Mouse (Mus musculus) liver, embryonic 14 days (tissue): ENCODE data around the gene 4930402H24Rik. TPM values are rescaled to one million over a fixed set of nuclear protein-coding genes. Genes with fewer than 3 reads are reported as not detected.

Experiments used
- polyA plus RNA-seq: library from polyadenylated mRNA; depleted of rRNA; stranded (reverse); fragments of >200 nt; gene quantifications from 2 replicates; pipeline ENCODE4 v1.2.3, GENCODE M21; 2012; rRNA removed

The 4930402H24Rik gene
- polyA plus RNA-seq = 4.0 and 4.6 TPM in 2 replicates

DNA sequence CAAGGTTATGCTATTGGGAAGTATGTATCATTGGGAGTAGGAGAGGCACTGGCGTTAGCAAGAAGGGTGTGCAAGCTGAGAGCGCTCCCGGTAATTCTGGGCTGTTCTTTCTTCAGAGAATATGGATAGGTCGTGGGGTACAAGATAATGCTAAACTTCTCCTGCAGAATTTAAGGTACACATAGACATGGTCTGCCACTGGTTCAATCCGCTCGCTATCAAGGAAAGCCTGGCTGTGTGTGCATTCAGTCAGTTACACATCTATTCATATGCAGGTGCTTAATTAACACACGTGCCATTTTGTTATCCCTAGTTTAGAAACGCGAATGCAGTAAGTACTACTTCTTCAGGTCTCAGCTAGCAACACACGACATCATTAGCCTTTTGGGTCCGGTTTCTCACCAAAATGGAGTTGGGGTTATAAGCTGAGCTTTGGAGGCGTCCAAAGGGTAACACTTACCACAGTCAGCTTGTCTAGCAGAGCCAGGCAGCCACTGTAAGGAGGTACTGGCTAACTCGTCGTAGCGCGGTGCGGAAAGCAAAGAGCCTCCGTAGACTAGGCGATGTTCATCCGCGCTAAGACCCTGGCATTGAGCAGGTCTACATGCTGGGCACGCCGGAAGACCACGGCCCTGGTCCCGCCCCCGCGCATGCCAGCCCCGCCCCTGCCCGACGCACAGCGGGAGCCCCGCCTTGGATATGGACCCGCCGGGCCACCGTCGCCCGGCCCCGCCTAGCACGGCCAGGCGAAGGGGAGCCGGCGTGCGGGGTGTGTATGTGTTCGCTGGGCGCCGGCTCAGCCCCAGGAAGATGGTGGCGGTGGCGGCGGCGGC, at the start of gene 4930402H24Rik, which contains the start of gene Atrn:
Gene 4930402H24Rik, minus strand, starts transcription at position 656 of the 833 bp plus-strand sequence.
Gene Atrn, plus strand, starts transcription at position 745 of the 833 bp plus-strand sequence.

DNA sequence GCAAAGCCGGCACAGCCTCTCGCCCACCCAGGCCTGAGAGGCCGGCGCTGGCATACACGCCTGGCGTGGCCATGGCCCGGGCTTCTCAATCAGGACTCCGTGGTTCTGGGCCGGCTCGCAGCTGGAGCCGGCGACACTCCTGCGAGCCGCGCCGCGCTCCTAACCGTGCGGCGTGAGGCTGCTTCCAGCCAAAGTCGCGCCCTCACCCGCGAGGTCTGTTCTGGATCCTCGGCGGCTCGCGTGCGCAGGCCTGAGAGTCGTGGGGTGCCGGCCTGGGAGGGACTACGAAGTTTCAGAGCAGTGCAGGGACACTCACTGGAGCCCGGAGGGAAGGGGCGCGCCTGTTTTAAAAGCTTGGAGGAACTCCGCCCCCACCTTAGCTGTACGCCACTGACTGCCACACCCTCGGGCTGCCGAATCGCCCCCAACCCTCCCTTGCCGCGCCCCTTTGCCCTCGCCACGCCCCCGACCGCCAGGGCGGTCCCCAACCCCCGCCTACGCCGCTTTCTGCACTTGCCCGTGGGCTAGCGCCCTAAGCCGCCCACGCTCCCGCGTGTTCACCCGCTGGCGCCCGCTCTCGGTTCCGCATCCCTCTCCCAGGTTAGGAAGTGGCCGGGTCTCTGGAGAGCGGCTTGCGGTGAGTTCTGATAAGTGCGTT, 208.9 kb downstream of the 4930402H24Rik start, which contains the start of gene Slc4a11:
Gene Slc4a11, minus strand, starts transcription at position 367 of the 658 bp plus-strand sequence.

DNA sequence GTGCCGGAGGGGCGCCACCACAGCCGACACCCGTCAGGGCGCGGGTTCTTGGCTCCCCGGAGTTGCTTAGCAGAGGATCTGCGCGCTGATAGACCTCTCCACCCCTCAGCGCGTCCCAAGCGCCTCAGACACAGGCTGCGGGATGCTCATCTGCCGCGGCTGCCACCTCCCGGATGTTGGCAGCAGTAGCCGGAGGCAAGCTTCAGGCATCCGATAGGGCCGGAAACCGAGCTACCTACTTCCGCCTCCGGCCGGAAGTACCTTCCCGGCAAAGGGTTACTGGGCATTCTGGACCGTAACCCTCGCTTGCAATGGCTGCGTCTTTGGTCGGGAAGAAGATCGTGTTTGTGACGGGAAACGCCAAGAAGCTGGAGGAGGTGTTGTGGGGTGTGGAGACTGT, 238.6 kb downstream of the 4930402H24Rik start, which contains the start of gene Itpa:
Gene Itpa, plus strand, starts transcription at position 52 of the 400 bp plus-strand sequence.

DNA sequence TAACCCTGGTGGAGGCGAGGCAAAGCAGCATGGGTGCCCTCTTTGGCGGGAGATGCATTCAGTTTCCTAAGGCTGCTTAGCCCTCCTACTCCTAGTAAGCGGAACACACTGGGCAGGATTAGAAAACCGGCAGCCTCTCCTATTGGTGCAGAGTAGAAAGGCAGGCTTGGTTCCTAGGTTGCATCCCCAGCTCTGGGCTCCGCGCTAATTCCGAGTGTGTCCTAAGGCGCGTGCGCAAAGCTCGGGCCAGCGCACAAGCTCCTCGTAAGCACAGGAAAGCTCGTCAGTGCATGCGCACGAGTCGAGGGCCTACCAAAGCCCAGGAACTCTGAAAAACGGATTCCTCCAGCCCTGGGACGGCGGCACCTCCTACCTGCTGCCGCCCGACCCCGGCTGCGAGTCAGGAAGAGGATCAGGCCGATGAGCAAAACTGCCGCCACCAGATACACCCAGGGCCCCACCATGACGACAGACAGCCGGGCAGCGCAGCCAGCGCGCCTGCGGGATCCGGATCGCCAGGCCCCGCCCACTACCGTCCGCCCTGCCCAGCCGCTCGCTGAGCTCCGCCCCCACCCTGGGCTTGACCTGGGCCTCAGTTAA, 242.0 kb downstream of the 4930402H24Rik start, which contains the start of gene Ddrgk1:
Gene Ddrgk1, minus strand, starts transcription at position 558 of the 600 bp plus-strand sequence.

Other genes starting within 250 kb of the 4930402H24Rik start
- gene Ddrgk1, start 241.7 kb downstream of the 4930402H24Rik start, polyA plus RNA-seq = 30.3 and 31.8 TPM in 2 replicates
- 33.9 and 42.0 TPM in 2 replicates for gene Itpa, start 238.8 kb downstream of the 4930402H24Rik start, polyA plus RNA-seq
- gene Slc4a11, start 208.9 kb downstream of the 4930402H24Rik start, polyA plus RNA-seq = 0.07 and 0.13 TPM in 2 replicates
- gene Atrn, start 89 bp upstream of the 4930402H24Rik start, polyA plus RNA-seq = 2.9 and 3.9 TPM in 2 replicates
- gene Gfra4, start 136.7 kb upstream of the 4930402H24Rik start, polyA plus RNA-seq = 0.22 and 0.55 TPM in 2 replicates
- 0.37 and 0.72 TPM in 2 replicates for gene Adam33, start 157.4 kb upstream of the 4930402H24Rik start, polyA plus RNA-seq
- gene Siglec1, start 180.4 kb upstream of the 4930402H24Rik start, polyA plus RNA-seq = 0.74 and 1.1 TPM in 2 replicates
- gene Hspa12b, start 220.9 kb upstream of the 4930402H24Rik start, polyA plus RNA-seq = 2.1 and 2.3 TPM in 2 replicates
- not detected in 2 replicates for gene Gm11037, start 227.1 kb upstream of the 4930402H24Rik start, polyA plus RNA-seq